In genomic region chr8:41443556-41443955, GRCm38 (mm10) we compare ENCODE assay signal across 7 mouse cellular contexts. TPM values are rescaled to one million over a fixed set of nuclear protein-coding genes. Genes with fewer than 3 reads are reported as not detected.
A peak's percentile ranks its signal among the peaks of the same experiment; 100 is the strongest.
DNase-seq lines count a peak whose midpoint lies in the region; ATAC-seq lines count a peak whose summit lies in the region.

No protein-coding gene starts in this region.

- H3K27ac ChIP-seq in forebrain, embryonic 16.5 days (ENCODE audit: low read length), result no peak overlapping the region
- no peak overlapping the region for H3K27ac ChIP-seq in kidney, embryonic 15.5 days

- no peaks in the 10 kb centered on the region; the same call in 1 of the 2 replicates for H3K27me3 ChIP-seq in forebrain, embryonic 16.5 days (replicated peaks; ENCODE audit: control insufficient read depth, insufficient read depth, low read length)
- H3K27me3 ChIP-seq in kidney, embryonic 15.5 days, result no peaks in the 10 kb centered on the region; the same call in 1 of the 2 replicates

- peak; percentile 40 for DNase-seq in thymus, postnatal 0 days (ENCODE audit: low spot score)
- no peak for DNase-seq in thymus, adult 18-20 months
- DNase-seq in brain, embryonic 18.5 days (ENCODE audit: low read depth, low spot score), result peak; percentile 18
- peak; percentile 30 for DNase-seq in lung, postnatal 14 days
- DNase-seq in right cerebral cortex, postnatal 14 days, result peak; percentile 34

- H3K9ac ChIP-seq in forebrain, embryonic 16.5 days (replicated peaks; ENCODE audit: low read depth, low read length), result no peak overlapping the region
- no peak overlapping the region for H3K9ac ChIP-seq in kidney, embryonic 15.5 days

- no peak overlapping the region for H3K4me2 ChIP-seq in forebrain, embryonic 16.5 days (ENCODE audit: low read length)
- no peak overlapping the region for H3K4me2 ChIP-seq in kidney, embryonic 15.5 days

- H3K4me1 ChIP-seq in forebrain, embryonic 16.5 days (replicated peaks; ENCODE audit: control insufficient read depth, insufficient read depth, low read length), result no peaks in the 10 kb centered on the region
- H3K4me1 ChIP-seq in kidney, embryonic 15.5 days, result no peaks in the 10 kb centered on the region

- H3K9me3 ChIP-seq in forebrain, embryonic 16.5 days (ENCODE audit: control insufficient read depth, low read length), result no peaks in the 10 kb centered on the region
- no peaks in the 10 kb centered on the region for H3K9me3 ChIP-seq in kidney, embryonic 15.5 days (replicated peaks)

- no peak overlapping the region for H3K4me3 ChIP-seq in forebrain, embryonic 16.5 days (replicated peaks; ENCODE audit: low read length)
- no peak overlapping the region for H3K4me3 ChIP-seq in kidney, embryonic 15.5 days (replicated peaks)

- peak; percentile 75 for ATAC-seq in forebrain, embryonic 16.5 days
- ATAC-seq in kidney, embryonic 15.5 days (replicated peaks; ENCODE audit: low FRiP score), result peak; percentile 75

- 2% methylated on average over 4 of the region's 4 CpGs for WGBS in forebrain, embryonic 16.5 days
- WGBS in kidney, embryonic 15.5 days, result under 1% methylated on average over 4 of the region's 4 CpGs

- no peaks in the 10 kb centered on the region for H3K36me3 ChIP-seq in forebrain, embryonic 16.5 days (ENCODE audit: control insufficient read depth, insufficient read depth)
- H3K36me3 ChIP-seq in kidney, embryonic 15.5 days, result no peaks in the 10 kb centered on the region

RNA-seq across cellular contexts. Expression of gene Frg1, which starts 26.7 kb away (rescaled TPM):
- 174 and 183 TPM in 2 replicates for polyA plus RNA-seq in thymus, postnatal 0 days (2015; fragmentation: Nextera tagmentation; extraction: Ambion mirVana)
- 89.0 and 93.6 TPM in 2 replicates for polyA plus RNA-seq in forebrain, embryonic 16.5 days (2015; fragmentation: Nextera tagmentation; extraction: Ambion mirVana)
- polyA plus RNA-seq in kidney, embryonic 15.5 days (2015; fragmentation: Nextera tagmentation; extraction: Ambion mirVana), result 98.0 and 106 TPM in 2 replicates

Comparison
In these comparisons a context has a peak if more than half of its experiments do, and no peak if none do; other contexts are left out.
1. DNase-seq: peak in thymus, postnatal 0 days (single experiment), brain, embryonic 18.5 days (single experiment), lung, postnatal 14 days (single experiment) and right cerebral cortex, postnatal 14 days (single experiment); none in thymus, adult 18-20 months (0 of 2).